Mouse (Mus musculus): ENCODE measurements around the gene Lca5. TPM values are rescaled to one million over a fixed set of nuclear protein-coding genes. Genes with fewer than 3 reads are reported as not detected.

Lca5 gene
- polyA plus RNA-seq, 1 experiment from 2014 or later, result 2.9 TPM

DNA sequence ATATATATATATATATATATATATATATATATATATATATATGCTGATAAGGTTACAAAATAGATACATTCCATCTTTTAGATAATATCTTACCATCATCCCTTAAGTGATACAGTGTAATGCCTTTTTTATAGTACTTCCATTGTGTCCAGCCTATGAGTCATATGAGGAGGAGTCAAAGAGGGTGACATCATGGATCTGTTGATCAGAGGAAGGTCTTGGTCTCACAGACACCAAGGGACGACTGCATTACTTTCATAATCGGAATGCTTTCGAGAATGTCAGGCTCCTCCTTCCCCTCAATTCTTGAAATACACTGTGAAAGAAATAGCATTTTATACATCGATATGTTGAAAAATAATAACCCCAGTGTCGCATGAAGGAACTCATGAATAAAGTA is 93.4 kb downstream of the Lca5 start:
- Histone ChIP-seq H3K4me3 (ENCODE audit: low read depth, low read length) (no peak overlapping the region), H3K9ac (ENCODE audit: low read depth, low read length) (no peak overlapping the region), H3K27ac (ENCODE audit: low read depth, low read length) (no peak overlapping the region), H3K4me1 (replicated peaks; ENCODE audit: control insufficient read depth, insufficient read depth, low read length) (no peaks in the 10 kb centered on the region), H3K4me2 (replicated peaks; ENCODE audit: low read depth) (no peak overlapping the region), H3K9me3 (ENCODE audit: control insufficient read depth) (no peaks in the 10 kb centered on the region), H3K27me3 (replicated peaks; ENCODE audit: control insufficient read depth, insufficient read depth, low read length) (no peaks in the 10 kb centered on the region), H3K36me3 (ENCODE audit: control insufficient read depth, insufficient read depth) (no peaks in the 10 kb centered on the region)
- no peak for TF ChIP-seq CTCF (IDR thresholded peaks at IDR 0.05; ENCODE audit: low read depth)
- WGBS, result 88% methylated on average over 5 of the region's 5 CpGs
- no peak for ATAC-seq

GRCm38 (mm10) chr9:83342491-83343370 is 98.2 kb downstream of the Lca5 start:
- H3K36me3 ChIP-seq (ENCODE audit: control insufficient read depth, insufficient read depth), result no peaks in the 10 kb centered on the region
- H3K4me1 ChIP-seq (replicated peaks; ENCODE audit: control insufficient read depth, insufficient read depth, low read length), result no peaks in the 10 kb centered on the region
- TF ChIP-seq CTCF (IDR thresholded peaks at IDR 0.05; ENCODE audit: low read depth), result no peak
- no peak overlapping the region for H3K9ac ChIP-seq (ENCODE audit: low read depth, low read length)
- no peaks in the 10 kb centered on the region for H3K27me3 ChIP-seq (replicated peaks; ENCODE audit: control insufficient read depth, insufficient read depth, low read length)
- no peak overlapping the region for H3K27ac ChIP-seq (ENCODE audit: low read depth, low read length)
- WGBS, result 75% methylated on average over 7 of the region's 7 CpGs
- no peak overlapping the region for H3K4me2 ChIP-seq (replicated peaks; ENCODE audit: low read depth)
- ATAC-seq, result no peak
- no peak overlapping the region for H3K4me3 ChIP-seq (ENCODE audit: low read depth, low read length)
- no peaks in the 10 kb centered on the region for H3K9me3 ChIP-seq (ENCODE audit: control insufficient read depth)

Other genes starting within 250 kb of the Lca5 start
- 19.1 and 21.7 TPM in 2 replicates for gene Sh3bgrl2, start 107.2 kb upstream of the Lca5 start, polyA plus RNA-seq (2015; fragmentation: Nextera tagmentation; extraction: Ambion mirVana)

Data from intestine, postnatal 0 days (tissue).